Mouse (Mus musculus) liver, embryonic 16.5 days (tissue): ENCODE results near the gene Thoc5. TPM values are rescaled to one million over a fixed set of nuclear protein-coding genes. Genes with fewer than 3 reads are reported as not detected.

ENCODE experiments used
- ATAC-seq: fragments of 200-750 bp; cut with Nextera tagmentation; 2 replicates; pipeline ENCODE4 v1.8.0; 2017; ENCODE audit warnings: low read depth, mild to moderate bottlenecking, moderate number of reproducible peaks, moderate library complexity
- H3K27ac ChIP-seq: fragments of 300-500 bp; sonication (generic); 2 replicates; pipeline ENCODE4 v1.5.1; 2014; ENCODE audit warnings: mild to moderate bottlenecking, low read length
- H3K27me3 ChIP-seq: fragments of 300-500 bp; sonication (generic); 2 replicates; pipeline ENCODE4 v1.6.1; 2014; ENCODE audit warnings: low read depth, low read length, mixed read lengths; ENCODE audit not compliant: control insufficient read depth, insufficient read depth
- H3K36me3 ChIP-seq: fragments of 300-500 bp; sonication (generic); 2 replicates; pipeline ENCODE4 v1.6.1; 2014; ENCODE audit warnings: mild to moderate bottlenecking; ENCODE audit not compliant: control insufficient read depth, insufficient read depth
- H3K4me1 ChIP-seq: fragments of 300-500 bp; sonication (generic); 2 replicates; pipeline ENCODE4 v1.6.1; 2014; ENCODE audit warnings: low read depth, low read length, mixed read lengths; ENCODE audit not compliant: control insufficient read depth
- H3K4me2 ChIP-seq: fragments of 300-500 bp; sonication (generic); 2 replicates; pipeline ENCODE4 v1.6.1; 2014; ENCODE audit warnings: low read depth, low read length, mixed read lengths
- H3K4me3 ChIP-seq: fragments of 300-500 bp; sonication (generic); 2 replicates; pipeline ENCODE4 v1.5.1; 2014; ENCODE audit warnings: low read depth, mild to moderate bottlenecking, low read length
- H3K9ac ChIP-seq: fragments of 300-500 bp; sonication (generic); 2 replicates; pipeline ENCODE4 v1.6.1; 2014; ENCODE audit warnings: low read depth, low read length
- H3K9me3 ChIP-seq: fragments of 300-500 bp; sonication (generic); replicated peaks from 2 replicates; pipeline ENCODE4 v1.6.1; 2016; ENCODE audit warnings: low read length; ENCODE audit not compliant: control insufficient read depth
- WGBS: fragments of 180-500 bp; shearing (Covaris S2); extraction: QIAGEN DNeasy Blood & Tissue Kit; methylation state at CpG from one replicate; pipeline ENCODE4 v1.1.7; 2014; ENCODE audit not compliant: insufficient replicate concordance; 5-methylcytosine and 5-hydroxymethylcytosine counted together
- polyA plus RNA-seq: library from polyadenylated mRNA; unstranded; fragments of >200 nt; fragmentation: Nextera tagmentation; extraction: Ambion mirVana; gene quantifications from 2 replicates; pipeline ENCODE4 v1.2.1, GENCODE M21; 2015

The Thoc5 gene
- polyA plus RNA-seq, 1 experiment from 2014 or later = 12.6 TPM

- no peak overlapping the region for H3K9ac ChIP-seq
- H3K4me3 ChIP-seq = no peak overlapping the region
- H3K4me1 ChIP-seq = no peaks in the 10 kb centered on the region
- no peaks in the 10 kb centered on the region for H3K36me3 ChIP-seq
- WGBS = 63% methylated on average over 5 of the region's 5 CpGs
- H3K4me2 ChIP-seq = no peak overlapping the region
- no peak overlapping the region for H3K27ac ChIP-seq
- no peak for ATAC-seq
- no peaks in the 10 kb centered on the region for H3K27me3 ChIP-seq
- H3K9me3 ChIP-seq = no peaks in the 10 kb centered on the region
Measured at GRCm38 (mm10) chr11:4936243-4936642, 41.1 kb downstream of the Thoc5 start.

- Histone ChIP-seq H3K4me3 (no peak overlapping the region), H3K4me1 (peaks cover 13% of the 10 kb centered on the region), H3K9ac (no peak overlapping the region), H3K9me3 (no peaks in the 10 kb centered on the region), H3K27me3 (peaks cover 66% of the 10 kb centered on the region), H3K36me3 (no peaks in the 10 kb centered on the region), H3K27ac (no peak overlapping the region), H3K4me2 (no peak overlapping the region)
- 37% methylated on average over 13 of the region's 13 CpGs for WGBS
- ATAC-seq = no peak
Measured at GRCm38 (mm10) chr11:4946530-4946929, 51.4 kb downstream of the Thoc5 start.

DNA sequence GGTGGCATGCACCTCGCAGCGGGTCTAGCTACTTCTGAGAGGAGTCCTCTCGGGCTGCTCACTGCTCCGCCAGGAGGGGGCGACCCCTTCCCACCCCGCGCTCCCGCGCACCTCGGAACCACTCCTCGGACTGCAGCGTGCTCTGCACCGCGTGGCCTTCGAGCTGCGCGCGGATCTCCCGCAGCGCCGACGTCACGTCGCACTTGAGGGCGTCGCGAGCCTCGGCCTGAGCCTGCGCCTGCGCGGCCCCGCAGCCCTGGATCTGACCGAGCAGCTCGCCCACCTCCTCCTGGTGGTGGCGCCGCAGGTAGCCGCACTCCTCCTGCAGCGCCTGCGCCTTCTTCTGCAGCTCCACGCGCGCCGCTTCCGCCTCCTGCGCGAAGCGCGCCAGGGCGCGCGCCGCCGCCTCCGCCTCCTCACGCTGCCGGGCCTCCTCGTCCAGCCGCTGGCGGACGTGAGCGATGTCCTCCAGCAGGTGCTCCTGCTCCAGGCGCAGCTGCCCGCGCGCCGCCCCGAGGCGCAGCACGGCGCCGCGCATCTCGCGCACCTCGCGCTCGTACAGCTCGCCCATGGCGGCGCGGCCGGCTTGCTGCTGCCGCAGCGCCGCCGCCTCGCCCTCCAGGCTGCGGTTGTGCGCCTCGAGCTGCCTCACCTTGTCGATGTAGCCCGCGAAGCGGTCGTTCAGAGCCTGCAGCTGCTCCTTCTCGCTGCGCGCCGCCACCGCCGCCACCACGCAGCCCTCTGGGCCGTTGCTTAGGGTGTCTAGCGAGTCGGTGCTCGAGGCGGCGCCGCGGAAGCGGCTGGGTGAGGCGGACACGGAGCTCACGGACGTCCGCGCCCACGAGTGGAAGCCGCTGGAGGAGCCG is 52.1 kb downstream of the Thoc5 start:
- no peak overlapping the region for H3K27ac ChIP-seq
- under 1% methylated on average over 92 of the region's 120 CpGs for WGBS
- peaks cover 73% of the 10 kb centered on the region for H3K27me3 ChIP-seq
- no peak overlapping the region for H3K9ac ChIP-seq
- peak; percentile 32; the same call in 1 of the 2 replicates for ATAC-seq
- H3K36me3 ChIP-seq = no peaks in the 10 kb centered on the region
- peaks cover 13% of the 10 kb centered on the region for H3K4me1 ChIP-seq
- no peaks in the 10 kb centered on the region for H3K9me3 ChIP-seq
- peak overlapping the region; percentile 47 for H3K4me3 ChIP-seq
- peak overlapping the region; percentile 69 for H3K4me2 ChIP-seq

DNA sequence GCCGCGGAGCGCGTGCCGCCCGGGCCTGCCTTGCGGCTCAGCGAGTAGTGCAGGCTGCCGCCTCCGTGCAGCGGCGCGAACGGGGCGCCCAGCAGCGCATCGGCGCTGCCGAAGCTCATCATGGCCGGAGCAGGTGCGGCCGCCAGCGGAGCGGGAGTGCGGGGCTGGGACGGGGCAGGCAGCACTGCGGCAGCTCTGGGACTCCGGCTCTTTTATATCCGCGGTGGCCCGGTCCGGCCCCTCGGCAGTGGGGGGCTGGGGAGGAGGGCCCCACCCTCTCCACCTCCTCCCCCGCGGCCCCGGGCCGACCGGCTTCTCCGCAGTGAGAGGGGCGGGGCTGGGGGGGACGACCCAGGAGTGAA is 52.7 kb downstream of the Thoc5 start, which contains the start of gene Nefh:
Gene Nefh, minus strand, starts transcription at position 252 of the 362 bp plus-strand sequence.
- ATAC-seq = no peak
- Histone ChIP-seq H3K9ac (no peak within 1 kb of the TSS), H3K4me2 (peak within 1 kb of the TSS; percentile 69), H3K36me3 (no peaks in the 10 kb centered on the region), H3K4me1 (peaks cover 13% of the 10 kb centered on the region), H3K27ac (no peak within 1 kb of the TSS), H3K4me3 (peak within 1 kb of the TSS; percentile 47), H3K9me3 (no peaks in the 10 kb centered on the region), H3K27me3 (peaks cover 78% of the 10 kb centered on the region)
- under 1% methylated on average over 32 of the region's 41 CpGs for WGBS

DNA sequence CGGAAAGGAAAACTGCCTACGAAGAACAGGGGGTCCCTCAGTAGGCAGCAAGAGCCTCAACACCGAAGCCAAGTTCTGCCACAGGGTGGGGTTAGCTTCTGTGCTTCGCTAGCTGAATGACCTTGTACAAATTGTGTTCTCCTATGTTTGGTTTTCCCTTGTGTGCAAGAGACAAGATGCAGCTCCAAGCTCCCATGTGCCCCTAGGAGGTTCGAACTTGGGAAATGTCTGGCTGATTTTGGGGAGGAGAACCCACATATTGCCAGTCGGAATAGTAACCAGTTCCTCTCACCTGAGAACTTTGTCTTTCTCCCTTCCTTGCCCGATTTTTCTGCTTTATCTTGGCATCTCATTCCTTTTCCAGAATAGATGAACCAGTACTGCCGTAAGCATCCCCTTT is 53.7 kb downstream of the Thoc5 start:
- no peak for ATAC-seq
- Histone ChIP-seq H3K9me3 (no peaks in the 10 kb centered on the region), H3K9ac (no peak overlapping the region), H3K27me3 (peaks cover 87% of the 10 kb centered on the region), H3K36me3 (no peaks in the 10 kb centered on the region), H3K4me3 (no peak overlapping the region), H3K4me1 (peaks cover 13% of the 10 kb centered on the region), H3K4me2 (no peak overlapping the region), H3K27ac (no peak overlapping the region)
- 29% methylated on average over 8 of the region's 8 CpGs for WGBS

GRCm38 (mm10) chr11:4949256-4950044 is 54.3 kb downstream of the Thoc5 start:
- Histone ChIP-seq H3K27me3 (peaks cover 90% of the 10 kb centered on the region), H3K4me3 (no peak overlapping the region)

DNA sequence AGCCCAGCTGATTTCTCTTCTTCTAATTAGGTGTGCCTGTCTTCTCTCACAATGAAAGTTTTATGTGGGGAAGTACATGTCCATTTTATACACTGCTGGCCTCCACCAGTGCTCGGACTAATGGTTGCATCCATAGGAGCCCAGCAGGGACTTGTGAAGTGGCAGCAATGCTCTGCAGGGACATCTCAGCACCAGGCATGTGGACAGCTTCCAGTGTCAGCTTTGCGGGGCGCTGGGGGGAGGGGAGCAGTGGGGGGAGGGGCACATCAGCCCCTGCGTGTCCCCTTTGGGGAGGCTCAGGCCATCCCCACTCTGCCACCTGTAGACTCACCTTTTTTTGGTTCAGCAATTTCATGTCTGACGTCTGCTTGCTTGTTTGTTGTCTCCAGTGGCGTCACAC is 58.3 kb downstream of the Thoc5 start:
- WGBS = 6% methylated on average over 6 of the region's 6 CpGs

More at GRCm38 (mm10) chr11:4949256-4950044, 54.3 kb downstream of the Thoc5 start:
- H3K36me3 ChIP-seq = no peaks in the 10 kb centered on the region
- no peak overlapping the region for H3K4me2 ChIP-seq
- H3K9me3 ChIP-seq = no peaks in the 10 kb centered on the region
- no peak for ATAC-seq
- H3K9ac ChIP-seq = no peak overlapping the region
- WGBS = 4% methylated on average over 23 of the region's 23 CpGs
- H3K27ac ChIP-seq = no peak overlapping the region
- H3K4me1 ChIP-seq = peaks cover 13% of the 10 kb centered on the region

DNA sequence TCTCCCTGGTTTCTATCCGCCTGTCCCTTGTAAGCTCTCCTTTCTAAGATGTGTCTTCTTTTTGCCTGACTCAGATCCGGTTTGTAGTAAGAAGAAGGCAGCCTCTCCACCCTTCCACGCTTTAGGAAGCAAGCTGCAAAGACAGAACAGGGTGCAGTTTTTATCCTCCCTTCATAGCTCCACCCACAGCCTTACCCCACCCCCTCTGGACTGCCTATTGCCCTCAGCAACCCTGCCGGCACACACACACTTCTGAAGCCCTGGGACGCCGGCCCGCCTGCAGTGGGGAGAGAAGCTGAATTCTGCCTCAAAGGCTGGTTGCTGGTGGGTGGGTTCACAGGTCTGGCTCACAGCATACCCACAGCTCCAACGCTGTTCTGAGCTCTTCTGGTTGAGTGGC is 58.8 kb downstream of the Thoc5 start:
- Histone ChIP-seq H3K27me3 (peaks cover 49% of the 10 kb centered on the region), H3K9me3 (no peaks in the 10 kb centered on the region)
- ATAC-seq = no peak

More for the DNA sequence above, 58.3 kb downstream of the Thoc5 start:
- Histone ChIP-seq H3K4me3 (no peak overlapping the region), H3K27me3 (peaks cover 54% of the 10 kb centered on the region), H3K4me1 (no peaks in the 10 kb centered on the region), H3K4me2 (no peak overlapping the region), H3K36me3 (no peaks in the 10 kb centered on the region), H3K9me3 (no peaks in the 10 kb centered on the region), H3K27ac (no peak overlapping the region), H3K9ac (no peak overlapping the region)
- no peak for ATAC-seq

More for the DNA sequence above, 58.8 kb downstream of the Thoc5 start:
- Histone ChIP-seq H3K4me3 (no peak overlapping the region), H3K27ac (no peak overlapping the region), H3K4me1 (no peaks in the 10 kb centered on the region), H3K9ac (no peak overlapping the region), H3K4me2 (no peak overlapping the region), H3K36me3 (no peaks in the 10 kb centered on the region)
- WGBS = 4% methylated on average over 8 of the region's 8 CpGs
